Mouse (Mus musculus): ENCODE measurements around the gene Hbb-bh2. TPM values are rescaled to one million over a fixed set of nuclear protein-coding genes. Genes with fewer than 3 reads are reported as not detected.

The Hbb-bh2 gene
- total and polyA plus RNA-seq, 2 experiments from 2014 or later, result not detected

DNA sequence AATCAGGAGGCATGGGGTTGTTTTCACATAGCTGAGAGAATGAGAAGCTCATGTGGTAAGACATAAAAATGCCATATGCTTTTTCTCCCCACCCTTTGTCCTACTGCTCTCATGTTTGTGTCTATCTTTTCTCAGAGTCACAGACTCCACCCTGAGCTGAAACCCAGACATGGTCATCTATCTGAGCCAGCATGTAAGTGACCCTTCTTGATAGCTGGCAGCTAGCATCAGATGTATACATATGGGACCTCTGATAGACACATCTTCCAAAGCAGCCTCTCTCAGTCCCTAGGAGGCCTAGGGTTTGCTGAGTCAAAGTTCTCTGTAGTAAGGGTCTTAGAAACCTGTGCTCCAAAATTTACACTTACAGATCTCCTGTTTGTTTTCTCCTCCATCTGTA lies 25.4 kb upstream of the Hbb-bh2 start:
- no peaks in the 10 kb centered on the region for H3K9me3 ChIP-seq (replicated peaks; ENCODE audit: control insufficient read depth, low read length)
- no peak for DNase-seq (ENCODE audit: low spot score)
- peaks cover 4% of the 10 kb centered on the region; the same call in 1 of the 2 replicates for H3K4me1 ChIP-seq (ENCODE audit: control insufficient read depth, insufficient read depth)
- H3K4me2 ChIP-seq (ENCODE audit: low read depth, low read length), result no peak overlapping the region
- H3K36me3 ChIP-seq (replicated peaks; ENCODE audit: control insufficient read depth, insufficient read depth, low read length), result no peaks in the 10 kb centered on the region
- H3K9ac ChIP-seq (replicated peaks; ENCODE audit: low read depth, low read length), result no peak overlapping the region
- no peaks in the 10 kb centered on the region for H3K27me3 ChIP-seq (ENCODE audit: control insufficient read depth, insufficient read depth, low read length)
- H3K4me3 ChIP-seq (ENCODE audit: low read depth, low read length), result no peak overlapping the region
- ATAC-seq (ENCODE audit: insufficient read depth, low read depth), result no peak
- H3K27ac ChIP-seq (ENCODE audit: low read depth), result no peak overlapping the region
- TF ChIP-seq EP300 (IDR thresholded peaks at IDR 0.05; ENCODE audit: low read depth) (no peak), CTCF (IDR thresholded peaks at IDR 0.05; ENCODE audit: low read depth) (no peak)

DNA sequence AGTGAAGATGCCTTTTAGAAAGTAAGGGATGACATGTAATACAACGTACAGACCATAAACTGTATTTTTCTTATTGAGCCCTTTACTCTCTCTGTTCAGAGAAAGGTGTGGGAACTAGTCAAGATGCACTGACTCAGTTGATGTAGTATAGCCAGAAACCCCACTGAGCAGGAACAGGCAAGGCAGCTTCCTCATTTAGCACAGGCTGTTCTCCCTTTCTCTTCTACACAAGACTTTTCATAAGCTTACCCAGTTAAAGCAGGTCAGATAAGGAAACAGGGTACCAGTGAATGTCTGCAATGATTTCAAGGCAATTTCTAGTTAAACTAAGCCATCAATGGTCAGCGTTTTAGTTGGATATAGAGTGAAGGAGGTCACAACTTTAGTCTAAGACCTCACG lies 21.2 kb upstream of the Hbb-bh2 start:
- 83% methylated on average over 3 of the region's 3 CpGs for WGBS
- no peaks in the 10 kb centered on the region for H3K36me3 ChIP-seq (replicated peaks; ENCODE audit: control insufficient read depth, insufficient read depth, low read length)
- ATAC-seq (ENCODE audit: insufficient read depth, low read depth), result no peak

DNA sequence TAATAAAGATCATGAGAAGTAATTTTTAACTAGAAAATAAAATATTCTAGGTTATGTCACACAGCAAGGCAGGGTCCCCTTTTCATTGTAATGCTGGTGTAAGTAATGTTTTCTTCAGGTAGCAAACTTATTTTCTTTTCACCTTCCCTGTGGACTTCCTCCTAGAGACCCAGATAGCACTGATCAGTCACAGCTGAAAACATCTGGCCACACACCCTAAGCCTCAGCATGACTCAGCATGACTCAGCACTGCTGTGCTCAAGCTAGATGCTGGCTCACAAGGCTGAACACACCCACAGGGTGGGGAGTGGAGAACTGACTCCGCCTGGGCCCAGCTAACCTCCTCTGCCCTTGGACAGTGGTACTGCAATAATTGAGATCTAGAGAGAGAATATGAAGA lies 20.5 kb upstream of the Hbb-bh2 start:
- H3K4me2 ChIP-seq (ENCODE audit: low read depth, low read length), result no peak overlapping the region
- H3K4me3 ChIP-seq (ENCODE audit: low read depth, low read length), result no peak overlapping the region
- H3K36me3 ChIP-seq (replicated peaks; ENCODE audit: control insufficient read depth, insufficient read depth, low read length), result no peaks in the 10 kb centered on the region
- no peaks in the 10 kb centered on the region for H3K9me3 ChIP-seq (replicated peaks; ENCODE audit: control insufficient read depth, low read length)
- ATAC-seq (ENCODE audit: insufficient read depth, low read depth) (peak; percentile 78), DNase-seq (ENCODE audit: low spot score) (peak; percentile 42)
- H3K4me1 ChIP-seq (ENCODE audit: control insufficient read depth, insufficient read depth), result no peaks in the 10 kb centered on the region
- no peaks in the 10 kb centered on the region for H3K27me3 ChIP-seq (ENCODE audit: control insufficient read depth, insufficient read depth, low read length)
- no peak overlapping the region for H3K27ac ChIP-seq (ENCODE audit: low read depth)
- TF ChIP-seq EP300 (IDR thresholded peaks at IDR 0.05; ENCODE audit: low read depth) (no peak), CTCF (IDR thresholded peaks at IDR 0.05; ENCODE audit: low read depth) (no peak)
- no peak overlapping the region for H3K9ac ChIP-seq (replicated peaks; ENCODE audit: low read depth, low read length)
- 42% methylated on average over 1 of the region's 1 CpGs for WGBS

More for the DNA sequence above, 21.2 kb upstream of the Hbb-bh2 start:
- DNase-seq (ENCODE audit: low spot score), result no peak
- no peaks in the 10 kb centered on the region for H3K4me1 ChIP-seq (ENCODE audit: control insufficient read depth, insufficient read depth)
- H3K4me2 ChIP-seq (ENCODE audit: low read depth, low read length), result no peak overlapping the region
- no peak overlapping the region for H3K27ac ChIP-seq (ENCODE audit: low read depth)
- H3K9me3 ChIP-seq (replicated peaks; ENCODE audit: control insufficient read depth, low read length), result no peaks in the 10 kb centered on the region
- no peak overlapping the region for H3K4me3 ChIP-seq (ENCODE audit: low read depth, low read length)
- H3K27me3 ChIP-seq (ENCODE audit: control insufficient read depth, insufficient read depth, low read length), result no peaks in the 10 kb centered on the region
- H3K9ac ChIP-seq (replicated peaks; ENCODE audit: low read depth, low read length), result no peak overlapping the region
- no peak for TF ChIP-seq CTCF (IDR thresholded peaks at IDR 0.05; ENCODE audit: low read depth)
- no peak for TF ChIP-seq EP300 (IDR thresholded peaks at IDR 0.05; ENCODE audit: low read depth)

DNA sequence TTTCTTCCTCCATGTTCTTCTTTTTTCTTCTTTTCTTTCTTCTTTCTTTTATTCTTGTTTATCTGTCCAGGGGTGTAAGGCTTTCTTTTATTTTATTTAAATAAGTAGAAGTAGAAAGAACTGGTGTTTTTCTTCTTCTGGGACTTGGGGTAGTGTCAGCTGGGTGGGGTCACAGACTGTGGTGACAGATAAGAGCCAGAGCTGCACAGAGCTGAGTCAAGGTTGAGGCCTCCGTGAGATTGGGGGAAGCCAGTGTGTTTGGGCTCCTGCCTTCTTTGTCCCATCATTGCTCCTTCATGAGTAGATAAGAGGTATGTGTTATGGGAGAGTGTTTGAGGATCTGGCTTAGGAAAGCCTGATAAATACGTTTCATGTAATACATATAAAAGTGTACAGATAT lies 18.8 kb upstream of the Hbb-bh2 start:
- H3K4me2 ChIP-seq (ENCODE audit: low read depth, low read length), result no peak overlapping the region
- no peaks in the 10 kb centered on the region for H3K27me3 ChIP-seq (ENCODE audit: control insufficient read depth, insufficient read depth, low read length)
- DNase-seq (ENCODE audit: low spot score) (no peak), ATAC-seq (ENCODE audit: insufficient read depth, low read depth) (no peak)
- TF ChIP-seq CTCF (IDR thresholded peaks at IDR 0.05; ENCODE audit: low read depth) (no peak), EP300 (IDR thresholded peaks at IDR 0.05; ENCODE audit: low read depth) (no peak)
- H3K9ac ChIP-seq (replicated peaks; ENCODE audit: low read depth, low read length), result no peak overlapping the region
- no peaks in the 10 kb centered on the region for H3K9me3 ChIP-seq (replicated peaks; ENCODE audit: control insufficient read depth, low read length)
- no peaks in the 10 kb centered on the region for H3K4me1 ChIP-seq (ENCODE audit: control insufficient read depth, insufficient read depth)
- no peaks in the 10 kb centered on the region for H3K36me3 ChIP-seq (replicated peaks; ENCODE audit: control insufficient read depth, insufficient read depth, low read length)
- 8% methylated on average over 2 of the region's 2 CpGs for WGBS
- H3K27ac ChIP-seq (ENCODE audit: low read depth), result no peak overlapping the region
- H3K4me3 ChIP-seq (ENCODE audit: low read depth, low read length), result no peak overlapping the region

DNA sequence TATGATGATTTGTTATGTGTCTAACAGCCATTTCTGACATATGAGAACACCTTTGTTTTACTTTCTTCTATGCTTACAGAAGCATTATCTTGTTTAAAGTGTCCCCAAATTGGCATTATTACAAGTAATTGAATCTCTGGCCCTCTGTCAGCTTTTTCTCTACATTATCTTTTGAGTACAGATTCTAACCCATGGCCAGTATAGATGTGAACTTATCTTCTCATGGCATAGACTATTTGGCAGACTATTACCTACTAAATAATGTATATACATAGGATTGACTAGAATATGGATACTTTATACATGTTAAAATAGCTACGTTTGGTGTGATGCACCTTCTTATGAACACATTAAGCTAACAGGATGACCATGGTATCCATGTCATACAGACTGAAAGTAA lies 14.3 kb upstream of the Hbb-bh2 start:
- H3K36me3 ChIP-seq (replicated peaks; ENCODE audit: control insufficient read depth, insufficient read depth, low read length), result no peaks in the 10 kb centered on the region
- H3K4me1 ChIP-seq (ENCODE audit: control insufficient read depth, insufficient read depth), result no peaks in the 10 kb centered on the region
- no peak for TF ChIP-seq CTCF (IDR thresholded peaks at IDR 0.05; ENCODE audit: low read depth)
- TF ChIP-seq EP300 (IDR thresholded peaks at IDR 0.05; ENCODE audit: low read depth), result no peak
- no peak overlapping the region for H3K4me3 ChIP-seq (ENCODE audit: low read depth, low read length)
- 65% methylated on average over 1 of the region's 1 CpGs for WGBS
- H3K9ac ChIP-seq (replicated peaks; ENCODE audit: low read depth, low read length), result no peak overlapping the region
- no peak for DNase-seq (ENCODE audit: low spot score)
- no peak overlapping the region for H3K27ac ChIP-seq (ENCODE audit: low read depth)
- H3K9me3 ChIP-seq (replicated peaks; ENCODE audit: control insufficient read depth, low read length), result no peaks in the 10 kb centered on the region
- ATAC-seq (ENCODE audit: insufficient read depth, low read depth), result no peak
- H3K4me2 ChIP-seq (ENCODE audit: low read depth, low read length), result no peak overlapping the region
- H3K27me3 ChIP-seq (ENCODE audit: control insufficient read depth, insufficient read depth, low read length), result no peaks in the 10 kb centered on the region

DNA sequence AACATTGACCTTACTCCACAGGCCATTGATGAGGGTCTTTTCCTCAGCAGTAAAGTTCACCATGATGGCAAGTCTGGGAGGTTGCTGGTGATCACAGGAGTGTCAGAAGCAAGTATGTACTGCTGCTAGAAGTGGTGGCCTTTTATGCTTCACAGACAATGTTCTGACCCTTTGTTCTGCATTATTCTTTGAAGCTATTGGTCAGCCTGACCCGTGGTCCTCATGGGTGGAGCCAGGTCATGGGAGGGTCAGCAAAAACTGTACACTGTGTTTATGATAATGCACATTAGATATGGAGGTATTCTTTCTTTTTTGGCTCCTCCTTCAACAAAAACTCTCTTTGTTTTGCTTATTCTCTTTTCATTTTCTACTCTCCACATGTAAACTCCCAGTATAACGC lies 12.8 kb upstream of the Hbb-bh2 start, which contains the start of gene Hbb-y:
TSS of gene Hbb-y (minus strand) at position 127 of the 400 bp plus-strand sequence.
- no peak within 1 kb of the TSS for H3K9ac ChIP-seq (replicated peaks; ENCODE audit: low read depth, low read length)
- ATAC-seq (ENCODE audit: insufficient read depth, low read depth), result no peak
- H3K9me3 ChIP-seq (replicated peaks; ENCODE audit: control insufficient read depth, low read length), result no peaks in the 10 kb centered on the region
- H3K4me2 ChIP-seq (ENCODE audit: low read depth, low read length), result no peak within 1 kb of the TSS
- H3K27ac ChIP-seq (ENCODE audit: low read depth), result no peak within 1 kb of the TSS
- WGBS, result 53% methylated on average over 2 of the region's 2 CpGs
- H3K27me3 ChIP-seq (ENCODE audit: control insufficient read depth, insufficient read depth, low read length), result no peaks in the 10 kb centered on the region
- no peaks in the 10 kb centered on the region for H3K36me3 ChIP-seq (replicated peaks; ENCODE audit: control insufficient read depth, insufficient read depth, low read length)
- TF ChIP-seq CTCF (IDR thresholded peaks at IDR 0.05; ENCODE audit: low read depth), result no peak
- TF ChIP-seq EP300 (IDR thresholded peaks at IDR 0.05; ENCODE audit: low read depth), result no peak
- H3K4me3 ChIP-seq (ENCODE audit: low read depth, low read length), result no peak within 1 kb of the TSS
- no peak for DNase-seq (ENCODE audit: low spot score)
- H3K4me1 ChIP-seq (ENCODE audit: control insufficient read depth, insufficient read depth), result no peaks in the 10 kb centered on the region
